Mouse (Mus musculus) lung, adult 2 months (tissue): ENCODE measurements around the gene Fbxo42.

ENCODE experiments used
- CTCF ChIP-seq: fragments of 200-500 bp; IDR thresholded peaks from 2 replicates; pipeline ENCODE4 v1.5.1; 2011; ENCODE audit warnings: mild to moderate bottlenecking, low read length, control low read depth; ENCODE audit not compliant: insufficient read depth
- POLR2A ChIP-seq: fragments of 200-500 bp; IDR thresholded peaks from 2 replicates; pipeline ENCODE4 v1.6.1; 2011; ENCODE audit warnings: low read depth, mild to moderate bottlenecking, control low read depth, low read length, borderline replicate concordance; ENCODE audit errors: extremely low read depth

GRCm38 (mm10) chr4:141134031-141134441, 13.7 kb upstream of the Fbxo42 start:
- TF ChIP-seq CTCF (no peak), POLR2A (no peak)
